Mouse (Mus musculus) ES-E14 (cell line): ENCODE data around the gene Ulk4.

Experiments used
- CHD2 ChIP-seq: IDR thresholded peaks from 2 replicates; pipeline ENCODE4 v1.6.1; 2014; ENCODE audit warnings: mild to moderate bottlenecking, low read depth, low read length, inconsistent platforms
- MAFK ChIP-seq: IDR thresholded peaks from 2 replicates; pipeline ENCODE4 v1.6.1; 2014; ENCODE audit warnings: mild to moderate bottlenecking, low read depth, low read length, inconsistent platforms; ENCODE audit not compliant: insufficient read depth

- TF ChIP-seq MAFK (no peak), CHD2 (no peak)
These were observed 73.3 kb downstream of the Ulk4 start for GRCm38 (mm10) chr9:121203686-121204085.
